Mouse (Mus musculus): ENCODE data around the gene Nxpe4. TPM values are rescaled to one million over a fixed set of nuclear protein-coding genes. Genes with fewer than 3 reads are reported as not detected.

Nxpe4 gene
- polyA plus RNA-seq, 1 experiment from 2014 or later = 4.9 TPM

DNA sequence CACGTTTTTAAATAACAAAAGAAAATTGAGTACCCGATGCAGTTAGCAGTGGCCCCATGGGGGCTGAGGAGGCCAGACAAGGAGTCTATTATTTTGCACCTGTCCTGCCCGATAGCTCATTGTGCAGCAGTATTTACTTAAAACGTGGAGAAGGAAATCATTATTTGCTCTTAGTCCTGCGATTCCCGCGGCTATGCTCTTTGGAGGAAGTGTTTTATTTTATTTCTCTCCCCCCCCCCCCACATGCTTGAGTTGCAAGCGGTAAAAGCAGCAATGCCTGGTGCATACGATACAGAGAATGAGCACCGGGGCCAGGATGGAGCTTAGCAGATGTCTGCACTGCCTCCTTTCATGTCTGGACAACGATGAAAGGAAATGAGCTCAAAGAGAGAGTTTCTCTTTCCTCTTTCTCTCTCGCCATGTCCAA lies 35.6 kb downstream of the Nxpe4 start:
- Histone ChIP-seq H3K9me3 (no peaks in the 10 kb centered on the region), H3K27me3 (ENCODE audit: poor library complexity, severe bottlenecking) (no peaks in the 10 kb centered on the region), H3K4me3 (no peak overlapping the region), H3K4me1 (peaks cover 13% of the 10 kb centered on the region), H3K27ac (peak overlapping the region; percentile 41; the same call in 1 of the 2 replicates), H3K36me3 (replicated peaks) (peaks cover 8% of the 10 kb centered on the region)
- DNase-seq (ENCODE audit: extremely low spot score, low spot score) = no peak
- 56% methylated on average over 12 of the region's 12 CpGs for WGBS

DNA sequence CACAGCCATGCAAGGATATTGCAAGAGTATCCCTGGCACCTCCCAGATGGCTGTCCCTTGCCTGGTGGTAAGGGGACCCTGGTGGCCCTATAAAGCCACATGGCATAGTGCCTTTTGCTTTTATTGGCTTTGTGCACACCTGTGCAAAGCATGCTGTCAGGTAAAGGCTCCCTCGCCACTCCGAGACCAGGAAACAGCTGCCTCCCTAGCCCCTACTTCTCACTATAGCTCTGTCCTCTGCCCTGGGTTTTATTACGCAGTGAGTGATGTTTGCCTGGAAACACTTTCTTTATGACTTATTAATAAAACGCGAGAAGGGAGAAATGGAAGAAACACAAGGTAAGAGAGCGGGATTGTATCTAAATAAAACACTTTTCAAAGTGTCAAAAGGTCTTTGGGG lies 49.1 kb downstream of the Nxpe4 start:
- DNase-seq (ENCODE audit: extremely low spot score, low spot score) = no peak
- WGBS = 92% methylated on average over 6 of the region's 6 CpGs
- Histone ChIP-seq H3K27ac (no peak overlapping the region), H3K9me3 (no peaks in the 10 kb centered on the region), H3K36me3 (replicated peaks) (no peaks in the 10 kb centered on the region), H3K4me3 (no peak overlapping the region), H3K4me1 (no peaks in the 10 kb centered on the region), H3K27me3 (ENCODE audit: poor library complexity, severe bottlenecking) (no peaks in the 10 kb centered on the region)

DNA sequence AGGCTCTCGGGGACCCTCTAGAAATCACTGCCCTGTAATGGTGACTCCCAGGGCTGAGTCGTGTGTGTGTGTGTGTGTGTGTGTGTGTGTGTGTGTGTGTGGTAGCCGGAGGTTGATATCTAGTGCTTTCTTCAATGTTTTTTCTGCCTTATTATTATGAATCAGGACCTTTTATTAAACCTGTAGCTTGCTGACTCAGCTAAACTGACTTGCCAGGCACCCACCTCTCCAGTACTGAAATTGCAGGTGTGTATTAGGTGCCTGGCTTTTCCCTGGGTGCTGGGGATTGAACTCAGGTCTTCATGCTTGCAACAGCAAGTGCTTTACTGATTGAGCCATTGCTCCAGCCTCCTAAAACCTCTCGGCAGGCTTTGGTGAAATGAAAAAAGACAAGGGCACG lies 50.1 kb downstream of the Nxpe4 start:
- 90% methylated on average over 5 of the region's 5 CpGs for WGBS

DNA sequence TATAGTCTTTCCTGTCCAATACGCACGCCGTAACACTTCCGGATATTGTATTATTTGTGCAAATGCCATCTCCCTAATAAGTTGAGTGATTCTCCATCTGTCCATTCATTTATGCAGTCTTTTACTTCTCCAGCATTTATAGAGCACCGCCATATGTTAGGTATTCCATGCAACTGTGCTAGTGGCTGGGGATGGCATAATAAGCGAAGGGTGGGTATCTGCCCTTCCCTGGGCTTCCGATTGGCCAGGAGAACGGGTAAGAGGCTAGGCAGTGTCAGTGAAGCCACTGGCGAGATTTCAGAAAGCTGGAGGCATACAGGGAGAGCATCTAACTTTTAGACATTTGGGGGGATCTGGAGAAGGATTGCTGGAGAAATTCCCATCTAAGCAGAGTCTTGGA lies 52.9 kb downstream of the Nxpe4 start:
- Histone ChIP-seq H3K36me3 (replicated peaks) (no peaks in the 10 kb centered on the region), H3K27ac (no peak overlapping the region), H3K4me1 (no peaks in the 10 kb centered on the region), H3K27me3 (ENCODE audit: poor library complexity, severe bottlenecking) (no peaks in the 10 kb centered on the region), H3K4me3 (no peak overlapping the region), H3K9me3 (no peaks in the 10 kb centered on the region)
- WGBS = 91% methylated on average over 9 of the region's 9 CpGs
- no peak for DNase-seq (ENCODE audit: extremely low spot score, low spot score)

More for the DNA sequence above, 50.1 kb downstream of the Nxpe4 start:
- no peak for DNase-seq (ENCODE audit: extremely low spot score, low spot score)
- no peaks in the 10 kb centered on the region for H3K4me1 ChIP-seq
- no peaks in the 10 kb centered on the region for H3K9me3 ChIP-seq
- no peaks in the 10 kb centered on the region for H3K36me3 ChIP-seq (replicated peaks)
- H3K27ac ChIP-seq = no peak overlapping the region
- H3K27me3 ChIP-seq (ENCODE audit: poor library complexity, severe bottlenecking) = no peaks in the 10 kb centered on the region
- no peak overlapping the region for H3K4me3 ChIP-seq

DNA sequence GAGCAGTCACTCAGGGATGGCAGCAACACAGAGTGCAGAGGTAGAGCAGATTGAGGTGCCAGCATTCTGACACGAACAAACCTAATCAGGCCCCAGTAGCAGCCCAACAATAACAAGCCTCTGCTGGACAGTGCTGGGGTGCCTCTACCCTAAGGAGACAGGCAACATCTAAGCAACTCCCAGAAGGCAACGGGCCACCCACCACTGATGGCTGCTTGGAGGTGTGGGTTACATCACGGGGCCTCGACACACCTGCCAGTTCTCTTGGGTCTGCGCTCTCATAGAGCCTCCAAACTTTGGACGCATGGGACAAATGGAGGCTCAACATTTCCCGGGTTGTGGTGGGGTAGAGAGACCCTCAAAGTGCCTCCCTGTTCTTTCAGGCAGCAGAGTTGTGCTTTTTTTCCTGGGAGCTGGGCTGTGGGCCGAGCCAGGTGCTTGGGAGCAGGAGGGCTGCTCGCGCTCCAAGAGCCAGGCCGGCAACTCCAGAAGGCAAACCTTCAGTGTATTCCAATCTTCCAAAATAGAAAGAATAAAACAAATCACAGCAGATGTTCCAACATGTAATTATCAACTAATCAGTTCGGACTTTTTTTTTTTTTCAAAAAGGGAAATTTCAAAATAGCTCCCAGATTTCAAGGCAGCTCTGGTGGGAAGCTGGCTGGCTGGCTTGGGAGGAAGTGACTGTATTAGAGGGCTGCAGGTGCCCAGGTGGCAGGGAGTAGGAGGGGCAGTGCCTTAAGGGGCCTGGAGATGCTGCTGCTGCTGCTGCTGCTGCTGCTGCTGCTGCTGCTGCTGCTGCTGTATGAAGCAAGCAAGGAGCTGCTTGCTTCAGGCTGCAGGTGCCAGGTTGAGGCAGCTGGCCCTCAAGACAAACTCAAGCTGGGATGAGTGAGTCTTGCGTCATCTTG lies 54.5 kb downstream of the Nxpe4 start:
- H3K27ac ChIP-seq = no peak overlapping the region
- 89% methylated on average over 13 of the region's 13 CpGs for WGBS

DNA sequence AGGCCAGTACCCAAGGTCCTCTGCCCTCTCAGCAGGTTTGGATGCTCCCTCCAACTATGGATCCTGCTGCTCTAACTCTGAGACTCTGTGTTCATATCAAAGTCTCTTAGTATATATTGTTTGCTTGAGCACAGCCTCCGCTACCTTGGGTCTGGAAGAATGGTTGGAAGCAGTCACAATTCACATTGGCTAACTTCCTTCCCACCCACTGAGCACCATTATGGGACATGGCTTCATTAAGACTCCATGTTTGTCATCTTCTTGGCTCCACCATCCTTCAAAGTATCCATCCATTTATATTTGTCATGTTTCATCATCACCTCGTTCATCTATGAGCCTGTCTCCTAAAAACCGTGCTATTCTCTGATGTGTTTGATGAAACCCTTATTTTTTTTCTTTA lies 68.9 kb downstream of the Nxpe4 start:
- Histone ChIP-seq H3K27ac (no peak overlapping the region), H3K4me1 (no peaks in the 10 kb centered on the region), H3K9me3 (no peaks in the 10 kb centered on the region), H3K36me3 (replicated peaks) (no peaks in the 10 kb centered on the region), H3K4me3 (no peak overlapping the region), H3K27me3 (ENCODE audit: poor library complexity, severe bottlenecking) (no peaks in the 10 kb centered on the region)
- DNase-seq (ENCODE audit: extremely low spot score, low spot score) = no peak
- 96% methylated on average over 3 of the region's 3 CpGs for WGBS

More for the DNA sequence above, 54.5 kb downstream of the Nxpe4 start:
- Histone ChIP-seq H3K9me3 (no peaks in the 10 kb centered on the region), H3K36me3 (replicated peaks) (no peaks in the 10 kb centered on the region), H3K27me3 (ENCODE audit: poor library complexity, severe bottlenecking) (no peaks in the 10 kb centered on the region), H3K4me1 (no peaks in the 10 kb centered on the region), H3K4me3 (no peak overlapping the region)
- no peak for DNase-seq (ENCODE audit: extremely low spot score, low spot score)

DNA sequence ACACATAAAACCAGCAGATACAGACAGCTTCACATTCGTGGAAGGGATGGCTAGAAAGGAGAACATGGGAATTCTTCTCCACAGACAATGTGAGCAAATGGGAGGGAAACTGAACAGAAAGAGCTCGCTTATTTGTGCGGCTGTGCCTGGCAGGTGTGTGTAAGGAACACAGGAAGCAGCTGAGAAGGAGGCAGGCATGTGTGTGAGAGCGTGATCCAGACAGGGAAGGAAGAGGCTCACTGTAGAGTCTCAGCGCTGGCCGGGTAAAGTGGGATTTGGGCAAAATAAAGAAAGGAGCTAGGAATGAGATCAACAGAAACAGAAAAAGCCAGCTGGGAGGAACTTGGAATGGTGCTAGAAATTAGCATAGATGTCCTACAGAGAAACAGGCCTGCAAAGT lies 74.6 kb downstream of the Nxpe4 start:
- H3K36me3 ChIP-seq (replicated peaks) = no peaks in the 10 kb centered on the region
- H3K9me3 ChIP-seq = no peaks in the 10 kb centered on the region
- no peak overlapping the region for H3K4me3 ChIP-seq
- H3K27me3 ChIP-seq (ENCODE audit: poor library complexity, severe bottlenecking) = no peaks in the 10 kb centered on the region
- WGBS = 79% methylated on average over 6 of the region's 6 CpGs
- H3K27ac ChIP-seq = no peak overlapping the region
- no peak for DNase-seq (ENCODE audit: extremely low spot score, low spot score)
- no peaks in the 10 kb centered on the region for H3K4me1 ChIP-seq

DNA sequence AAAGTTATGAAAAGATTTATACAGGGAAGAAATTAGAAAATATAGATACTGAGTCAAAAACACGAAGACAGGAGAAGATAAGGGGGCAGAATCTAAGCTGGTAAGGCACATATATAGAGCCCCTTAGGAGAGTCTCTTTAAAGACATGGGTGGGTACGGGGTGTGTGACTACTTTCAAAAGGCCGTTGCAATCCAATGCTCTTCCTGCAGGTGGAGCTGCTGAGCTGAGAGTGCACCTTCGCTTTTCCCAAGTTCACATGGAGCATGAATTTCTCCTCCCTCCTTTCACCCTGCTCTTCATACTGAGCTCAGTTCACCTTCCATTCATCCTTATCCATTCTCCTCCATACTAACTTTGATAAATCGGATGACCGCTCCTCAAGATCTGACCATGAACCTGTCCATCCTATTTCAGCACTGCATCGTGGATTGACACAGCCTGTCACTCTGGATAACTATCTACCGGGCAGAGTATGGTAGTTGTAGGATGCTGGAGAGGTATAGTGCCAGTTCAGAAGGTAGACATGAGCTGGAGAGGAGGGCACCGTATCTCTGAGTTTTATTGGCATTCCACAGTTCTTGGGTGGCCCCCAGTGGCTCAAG lies 76.4 kb downstream of the Nxpe4 start:
- no peak overlapping the region for H3K27ac ChIP-seq
- peaks cover 7% of the 10 kb centered on the region for H3K4me1 ChIP-seq
- H3K36me3 ChIP-seq (replicated peaks) = no peaks in the 10 kb centered on the region
- no peaks in the 10 kb centered on the region for H3K27me3 ChIP-seq (ENCODE audit: poor library complexity, severe bottlenecking)
- DNase-seq (ENCODE audit: extremely low spot score, low spot score) = no peak
- no peak overlapping the region for H3K4me3 ChIP-seq
- WGBS = 79% methylated on average over 9 of the region's 9 CpGs
- no peaks in the 10 kb centered on the region for H3K9me3 ChIP-seq

DNA sequence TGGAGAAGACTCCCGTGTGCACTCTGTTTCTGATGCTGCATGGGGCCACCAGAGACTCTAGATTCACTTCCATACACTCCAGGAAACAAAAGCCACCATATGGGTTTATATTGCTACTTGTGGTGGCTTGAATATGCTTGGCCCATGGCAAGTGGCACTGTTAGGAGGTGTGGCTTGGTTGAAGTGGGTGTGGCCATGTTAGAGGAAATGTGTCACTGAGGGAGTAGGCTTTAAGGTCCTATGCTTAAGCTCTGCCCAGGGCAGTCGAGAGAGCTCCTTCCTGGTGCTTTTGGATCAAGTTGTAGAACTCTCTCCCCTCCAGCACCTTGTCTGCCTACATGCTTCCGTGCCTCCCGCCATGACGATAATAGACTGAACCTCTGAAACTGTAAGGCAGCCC lies 77.6 kb downstream of the Nxpe4 start:
- 86% methylated on average over 5 of the region's 5 CpGs for WGBS
- Histone ChIP-seq H3K27ac (no peak overlapping the region), H3K4me1 (peaks cover 16% of the 10 kb centered on the region), H3K9me3 (no peaks in the 10 kb centered on the region), H3K4me3 (no peak overlapping the region), H3K36me3 (replicated peaks) (no peaks in the 10 kb centered on the region), H3K27me3 (ENCODE audit: poor library complexity, severe bottlenecking) (no peaks in the 10 kb centered on the region)
- no peak for DNase-seq (ENCODE audit: extremely low spot score, low spot score)

DNA sequence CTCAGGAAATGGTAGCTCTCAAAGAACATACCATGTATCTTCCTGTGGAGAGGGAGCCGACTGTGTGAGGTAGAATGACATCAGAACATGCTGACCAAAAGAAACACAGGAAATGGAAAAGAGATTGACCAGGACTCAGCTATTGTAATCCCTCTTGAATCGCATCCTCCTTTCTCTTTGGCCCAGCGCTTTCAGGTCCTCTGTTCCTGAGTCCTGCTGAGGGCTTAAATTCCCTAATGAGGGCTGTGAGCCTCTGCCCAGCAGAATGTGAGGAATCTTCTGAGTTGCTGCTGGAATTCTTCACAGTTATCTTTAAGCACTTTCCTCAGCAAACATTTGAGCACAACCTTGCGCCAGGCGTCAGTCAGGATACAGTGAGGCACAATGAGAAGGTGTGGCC lies 78.6 kb downstream of the Nxpe4 start:
- H3K9me3 ChIP-seq = no peaks in the 10 kb centered on the region

DNA sequence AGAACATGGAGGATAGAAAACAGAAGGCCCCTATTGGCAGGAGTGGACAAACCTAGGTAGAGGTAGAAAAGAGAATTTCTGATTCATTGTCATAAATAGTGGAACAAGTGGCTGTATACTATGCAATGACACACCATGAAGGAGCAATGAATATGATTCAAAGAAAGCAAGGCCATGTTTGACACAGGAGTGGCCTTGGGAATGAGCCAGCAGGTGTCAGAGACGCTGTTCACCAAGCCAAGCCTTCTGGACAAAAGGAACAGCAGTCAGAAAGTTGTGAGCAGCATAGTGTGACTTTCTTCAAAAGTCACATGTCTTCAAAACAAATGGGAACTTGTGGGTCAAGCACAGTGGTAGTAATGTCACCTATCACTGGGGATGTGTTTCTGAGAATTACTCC lies 80.0 kb downstream of the Nxpe4 start:
- no peak for DNase-seq (ENCODE audit: extremely low spot score, low spot score)
- 91% methylated on average over 1 of the region's 1 CpGs for WGBS
- no peak overlapping the region for H3K27ac ChIP-seq
- H3K27me3 ChIP-seq (ENCODE audit: poor library complexity, severe bottlenecking) = no peaks in the 10 kb centered on the region
- no peak overlapping the region for H3K4me3 ChIP-seq
- no peaks in the 10 kb centered on the region for H3K9me3 ChIP-seq
- H3K4me1 ChIP-seq = peaks cover 26% of the 10 kb centered on the region
- H3K36me3 ChIP-seq (replicated peaks) = no peaks in the 10 kb centered on the region

More for the DNA sequence above, 78.6 kb downstream of the Nxpe4 start:
- no peaks in the 10 kb centered on the region for H3K27me3 ChIP-seq (ENCODE audit: poor library complexity, severe bottlenecking)
- no peaks in the 10 kb centered on the region for H3K36me3 ChIP-seq (replicated peaks)
- DNase-seq (ENCODE audit: extremely low spot score, low spot score) = no peak
- H3K4me3 ChIP-seq = no peak overlapping the region
- peaks cover 19% of the 10 kb centered on the region for H3K4me1 ChIP-seq
- 45% methylated on average over 5 of the region's 5 CpGs for WGBS
- no peak overlapping the region for H3K27ac ChIP-seq

DNA sequence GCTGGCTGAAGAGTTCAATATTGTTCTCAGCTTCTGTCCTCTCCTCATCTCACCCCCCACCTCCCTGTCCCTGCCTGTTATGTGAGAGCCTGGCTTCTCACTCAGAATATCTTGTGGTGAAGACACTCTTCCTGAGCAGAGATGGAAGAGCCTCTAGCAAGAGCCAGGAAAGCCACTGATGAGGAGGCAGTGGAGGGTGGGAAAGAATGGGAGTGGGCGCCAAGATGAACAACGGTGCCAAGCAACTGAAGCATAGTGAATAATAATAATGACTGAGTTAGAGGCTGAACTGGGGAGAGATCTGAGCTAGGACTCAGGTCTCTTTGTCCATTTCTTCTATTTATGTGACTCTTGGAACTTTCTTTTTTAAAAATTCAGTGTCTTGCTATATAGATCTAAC lies 80.9 kb downstream of the Nxpe4 start:
- WGBS = 92% methylated on average over 2 of the region's 2 CpGs
- no peaks in the 10 kb centered on the region for H3K36me3 ChIP-seq (replicated peaks)
- DNase-seq (ENCODE audit: extremely low spot score, low spot score) = no peak
- H3K9me3 ChIP-seq = no peaks in the 10 kb centered on the region
- peaks cover 36% of the 10 kb centered on the region for H3K4me1 ChIP-seq
- no peak overlapping the region for H3K4me3 ChIP-seq
- H3K27me3 ChIP-seq (ENCODE audit: poor library complexity, severe bottlenecking) = no peaks in the 10 kb centered on the region
- H3K27ac ChIP-seq = no peak overlapping the region

DNA sequence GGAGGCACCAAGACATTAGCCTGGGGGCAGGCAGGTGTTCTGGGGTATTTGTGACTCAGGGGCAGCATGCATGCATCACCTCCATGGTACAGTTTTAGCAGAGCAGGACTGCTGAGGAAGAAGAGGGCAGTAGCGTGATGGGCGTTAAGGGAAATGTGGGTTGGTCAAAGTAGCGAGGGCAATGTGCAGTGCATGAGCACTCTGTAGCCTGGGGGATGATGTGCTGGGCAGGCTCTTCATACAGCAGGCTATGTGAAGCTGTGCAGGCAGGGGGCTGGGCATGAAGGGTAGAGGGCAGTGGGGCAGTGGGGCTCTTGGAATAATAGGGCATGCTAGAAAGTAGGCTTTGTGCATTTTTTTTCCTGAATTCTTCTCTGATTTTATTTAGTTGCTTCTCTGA lies 82.4 kb downstream of the Nxpe4 start:
- H3K4me1 ChIP-seq = peaks cover 36% of the 10 kb centered on the region
- H3K4me3 ChIP-seq = no peak overlapping the region
- no peaks in the 10 kb centered on the region for H3K9me3 ChIP-seq
- H3K27ac ChIP-seq = no peak overlapping the region
- no peaks in the 10 kb centered on the region for H3K36me3 ChIP-seq (replicated peaks)
- DNase-seq (ENCODE audit: extremely low spot score, low spot score) = no peak
- 67% methylated on average over 3 of the region's 3 CpGs for whole genome bisulfite sequencing
- no peaks in the 10 kb centered on the region for H3K27me3 ChIP-seq (ENCODE audit: poor library complexity, severe bottlenecking)

Measured in forebrain, embryonic 10.5 days (tissue).